Comparison of ENCODE assay signal across 8 mouse cellular contexts in the genomic region with DNA sequence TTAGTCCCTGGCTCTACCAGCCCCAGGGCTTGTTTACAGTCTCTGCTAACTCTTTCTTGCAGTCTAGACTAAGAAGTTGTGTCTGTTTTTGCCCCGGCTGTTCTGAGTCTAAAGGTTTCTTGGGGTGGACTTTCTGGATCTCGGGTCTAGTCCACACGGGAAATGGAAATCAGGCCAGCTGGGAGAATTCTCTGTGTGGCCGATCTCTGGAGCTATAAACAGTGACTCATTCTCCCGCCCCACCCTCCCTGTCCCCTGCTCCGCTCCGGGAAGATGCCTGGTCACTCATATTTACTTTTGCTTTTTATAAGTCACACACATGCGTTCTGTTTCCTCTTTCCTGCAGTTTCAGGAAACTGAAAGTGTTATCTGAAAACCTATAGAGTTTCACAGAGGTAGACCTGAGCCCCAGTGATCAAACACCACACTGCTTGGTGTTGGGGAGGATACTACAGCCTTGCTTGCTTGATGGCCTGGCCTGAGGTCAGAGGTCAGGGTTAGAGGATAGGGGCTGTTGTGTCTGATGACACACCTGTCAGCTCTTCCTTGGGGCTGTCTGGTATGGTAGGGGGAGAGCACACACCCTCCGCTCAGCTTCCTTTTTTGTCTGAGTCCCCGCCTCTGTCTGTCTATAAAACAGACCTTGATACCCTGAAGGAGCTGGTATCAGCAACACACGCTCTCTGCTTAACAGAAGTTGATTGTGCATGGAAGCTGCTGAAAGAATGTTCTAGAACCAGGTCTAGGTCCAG. TPM values are rescaled to one million over a fixed set of nuclear protein-coding genes. Genes with fewer than 3 reads are reported as not detected.
A peak's percentile ranks its signal among the peaks of the same experiment; 100 is the strongest.
DNase-seq lines count a peak whose midpoint lies in the region; ATAC-seq and TF ChIP-seq lines count a peak whose summit lies in the region.

No protein-coding gene starts in this region.

- H3K4me2 ChIP-seq in midbrain, embryonic 12.5 days (replicated peaks) = no peak overlapping the region
- H3K4me2 ChIP-seq in midbrain, embryonic 11.5 days = no peak overlapping the region; the same call in 1 of the 2 replicates
- H3K4me2 ChIP-seq in liver, embryonic 14.5 days (ENCODE audit: low read depth) = peak overlapping the region; percentile 95
- peak overlapping the region; percentile 97 for H3K4me2 ChIP-seq in stomach, embryonic 15.5 days

- H3K9me3 ChIP-seq in midbrain, embryonic 12.5 days = no peaks in the 10 kb centered on the region
- no peaks in the 10 kb centered on the region for H3K9me3 ChIP-seq in midbrain, embryonic 11.5 days (ENCODE audit: control insufficient read depth, low read length)
- no peaks in the 10 kb centered on the region for H3K9me3 ChIP-seq in liver, embryonic 14.5 days (ENCODE audit: control insufficient read depth, low read length)
- no peaks in the 10 kb centered on the region for H3K9me3 ChIP-seq in stomach, embryonic 15.5 days

- no peaks in the 10 kb centered on the region for H3K36me3 ChIP-seq in midbrain, embryonic 12.5 days
- no peaks in the 10 kb centered on the region for H3K36me3 ChIP-seq in midbrain, embryonic 11.5 days (ENCODE audit: control insufficient read depth, insufficient read depth, low read length)
- peaks cover 24% of the 10 kb centered on the region for H3K36me3 ChIP-seq in liver, embryonic 14.5 days (replicated peaks; ENCODE audit: control insufficient read depth, insufficient read depth, low read depth)
- no peaks in the 10 kb centered on the region for H3K36me3 ChIP-seq in stomach, embryonic 15.5 days

- ATAC-seq in midbrain, embryonic 12.5 days (ENCODE audit: low FRiP score, low read depth) = no peak
- ATAC-seq in midbrain, embryonic 11.5 days (ENCODE audit: low FRiP score) = no peak
- peak; percentile 29; the same call in 1 of the 2 replicates for ATAC-seq in liver, embryonic 14.5 days (ENCODE audit: insufficient read depth)
- ATAC-seq in stomach, embryonic 15.5 days (ENCODE audit: insufficient read depth, low FRiP score, low read depth) = 0 out of 2 replicates have a peak, but pooled peaks have one; percentile 12

- no peak for DNase-seq in midbrain, embryonic 11.5 days (ENCODE audit: low spot score, missing footprints)
- peak; percentile 54 for DNase-seq in heart, postnatal 4 days
- no peak for DNase-seq in liver, embryonic 14.5 days (ENCODE audit: low read depth in 3 of 3, low spot score in 3 of 3)
- DNase-seq in right cerebral cortex, postnatal 25 days = no peak
- no peak for DNase-seq in cerebellum, adult 18-20 months

- peaks cover 42% of the 10 kb centered on the region for H3K27me3 ChIP-seq in midbrain, embryonic 12.5 days
- no peaks in the 10 kb centered on the region for H3K27me3 ChIP-seq in midbrain, embryonic 11.5 days (ENCODE audit: control insufficient read depth, insufficient read depth, low read length)
- no peaks in the 10 kb centered on the region for H3K27me3 ChIP-seq in liver, embryonic 14.5 days (ENCODE audit: control insufficient read depth, insufficient read depth, low read length)
- H3K27me3 ChIP-seq in stomach, embryonic 15.5 days (replicated peaks) = no peaks in the 10 kb centered on the region

- 0 out of 2 replicates have a peak overlapping the region, but pooled peaks have one; percentile 11 for H3K9ac ChIP-seq in midbrain, embryonic 12.5 days (replicated peaks)
- no peak overlapping the region for H3K9ac ChIP-seq in midbrain, embryonic 11.5 days (ENCODE audit: low read length)
- peak overlapping the region; percentile 82 for H3K9ac ChIP-seq in liver, embryonic 14.5 days (replicated peaks)
- no peak overlapping the region for H3K9ac ChIP-seq in stomach, embryonic 15.5 days

- 80% methylated on average over 11 of the region's 11 CpGs for WGBS in midbrain, embryonic 12.5 days
- 77% methylated on average over 11 of the region's 11 CpGs for WGBS in midbrain, embryonic 11.5 days
- 6% methylated on average over 11 of the region's 11 CpGs for WGBS in liver, embryonic 14.5 days (ENCODE audit: insufficient replicate concordance)
- WGBS in stomach, embryonic 15.5 days = 23% methylated on average over 11 of the region's 11 CpGs

- H3K4me3 ChIP-seq in midbrain, embryonic 12.5 days = no peak overlapping the region
- H3K4me3 ChIP-seq in midbrain, embryonic 11.5 days (ENCODE audit: low read depth, low read length) = no peak overlapping the region
- peak overlapping the region; percentile 89 for H3K4me3 ChIP-seq in brown adipose tissue, adult 24 weeks (ENCODE audit: insufficient read depth, low read depth, low read length)
- peak overlapping the region; percentile 72 to 77 for H3K4me3 ChIP-seq in liver, embryonic 14.5 days (ENCODE audit: insufficient read depth in 1 of 2, low read depth in 2 of 2, low read length in 2 of 2)
- peak overlapping the region; percentile 82 for H3K4me3 ChIP-seq in stomach, embryonic 15.5 days (replicated peaks)

- TF ChIP-seq CTCF in liver, embryonic 14.5 days (IDR thresholded peaks at IDR 0.05; ENCODE audit: low read depth) = no peak

- peaks cover 54% of the 10 kb centered on the region for H3K4me1 ChIP-seq in midbrain, embryonic 12.5 days
- peaks cover 35% of the 10 kb centered on the region for H3K4me1 ChIP-seq in midbrain, embryonic 11.5 days (ENCODE audit: control insufficient read depth, insufficient read depth, low read length)
- H3K4me1 ChIP-seq in brown adipose tissue, adult 24 weeks (ENCODE audit: control insufficient read depth, insufficient read depth, insufficient read length, low read length) = peaks cover 41% of the 10 kb centered on the region
- H3K4me1 ChIP-seq in liver, embryonic 14.5 days (replicated peaks; ENCODE audit: control insufficient read depth in 2 of 2, insufficient read depth in 2 of 2, low read length in 1 of 2) = peaks cover 34 to 55% of the 10 kb centered on the region in 2 experiments
- H3K4me1 ChIP-seq in stomach, embryonic 15.5 days = peaks cover 64% of the 10 kb centered on the region

- no peak for TF ChIP-seq EP300 in liver, embryonic 14.5 days (IDR thresholded peaks at IDR 0.05; ENCODE audit: low read depth)

- H3K27ac ChIP-seq in midbrain, embryonic 12.5 days (replicated peaks) = no peak overlapping the region
- no peak overlapping the region for H3K27ac ChIP-seq in midbrain, embryonic 11.5 days (ENCODE audit: low read depth, low read length)
- peak overlapping the region; percentile 94 for H3K27ac ChIP-seq in brown adipose tissue, adult 24 weeks (replicated peaks; ENCODE audit: low read depth, low read length)
- H3K27ac ChIP-seq in liver, embryonic 14.5 days = peak overlapping the region; percentile 93
- H3K27ac ChIP-seq in stomach, embryonic 15.5 days = peak overlapping the region; percentile 86

RNA-seq across cellular contexts. Expression of a gene that starts 2.2 kb away (rescaled TPM):
- polyA plus RNA-seq in midbrain, embryonic 12.5 days (2016; fragmentation: Nextera tagmentation; extraction: Ambion mirVana) = 11.4 and 11.6 TPM in 2 replicates
- 5.0 and 5.1 TPM in 2 replicates for polyA plus RNA-seq in midbrain, embryonic 11.5 days (2014; fragmentation: Nextera tagmentation; extraction: Ambion mirVana)
- 7.7 and 8.7 TPM in 2 replicates for polyA plus RNA-seq in brown adipose tissue, adult 24 weeks (2012; ENCODE audit: insufficient read depth, insufficient read length, missing spikeins)
- total RNA-seq in heart, postnatal 4 days (2021) = 10 to 100 TPM; 28.1 to 29.1 TPM
- 21.6 and 23.0 TPM in 2 replicates for polyA plus RNA-seq in liver, embryonic 14.5 days (2012; rRNA removed)
- polyA plus RNA-seq in liver, embryonic 14.5 days (2014; fragmentation: Nextera tagmentation; extraction: Ambion mirVana) = 20.7 and 22.7 TPM in 2 replicates
- polyA plus RNA-seq in stomach, embryonic 15.5 days (2015; fragmentation: Nextera tagmentation; extraction: Ambion mirVana) = 16.1 and 18.3 TPM in 2 replicates

RNA-seq across cellular contexts. Expression of a gene that starts 18.0 kb away (rescaled TPM):
- polyA plus RNA-seq in midbrain, embryonic 12.5 days (2016; fragmentation: Nextera tagmentation; extraction: Ambion mirVana) = 36.3 and 39.8 TPM in 2 replicates
- 23.8 and 26.3 TPM in 2 replicates for polyA plus RNA-seq in midbrain, embryonic 11.5 days (2014; fragmentation: Nextera tagmentation; extraction: Ambion mirVana)
- polyA plus RNA-seq in brown adipose tissue, adult 24 weeks (2012; ENCODE audit: insufficient read depth, insufficient read length, missing spikeins) = 15.5 and 15.9 TPM in 2 replicates
- total RNA-seq in heart, postnatal 4 days (2021) = 10 to 100 TPM; 50.6 to 54.8 TPM
- polyA plus RNA-seq in liver, embryonic 14.5 days (2012; rRNA removed) = 12.1 and 14.5 TPM in 2 replicates
- 13.5 and 17.5 TPM in 2 replicates for polyA plus RNA-seq in liver, embryonic 14.5 days (2014; fragmentation: Nextera tagmentation; extraction: Ambion mirVana)
- 19.2 and 21.3 TPM in 2 replicates for polyA plus RNA-seq in stomach, embryonic 15.5 days (2015; fragmentation: Nextera tagmentation; extraction: Ambion mirVana)

RNA-seq across cellular contexts. Expression of a gene that starts 26.2 kb away (rescaled TPM):
- polyA plus RNA-seq in midbrain, embryonic 12.5 days (2016; fragmentation: Nextera tagmentation; extraction: Ambion mirVana) = 0.25 and 0.75 TPM in 2 replicates
- 0.60 and 0.86 TPM in 2 replicates for polyA plus RNA-seq in midbrain, embryonic 11.5 days (2014; fragmentation: Nextera tagmentation; extraction: Ambion mirVana)
- 2.1 TPM in 1 of 2 replicates, not detected in the other for polyA plus RNA-seq in brown adipose tissue, adult 24 weeks (2012; ENCODE audit: insufficient read depth, insufficient read length, missing spikeins)
- under 1 TPM; 0.07 to 0.14 TPM for total RNA-seq in heart, postnatal 4 days (2021)
- polyA plus RNA-seq in liver, embryonic 14.5 days (2012; rRNA removed) = 0.75 TPM in 2 replicates
- polyA plus RNA-seq in liver, embryonic 14.5 days (2014; fragmentation: Nextera tagmentation; extraction: Ambion mirVana) = 0.90 and 1.2 TPM in 2 replicates
- polyA plus RNA-seq in stomach, embryonic 15.5 days (2015; fragmentation: Nextera tagmentation; extraction: Ambion mirVana) = 27.8 and 32.3 TPM in 2 replicates

RNA-seq across cellular contexts. Expression of a gene that starts 32.7 kb away (rescaled TPM):
- not detected in 2 replicates for polyA plus RNA-seq in midbrain, embryonic 12.5 days (2016; fragmentation: Nextera tagmentation; extraction: Ambion mirVana)
- not detected in 2 replicates for polyA plus RNA-seq in midbrain, embryonic 11.5 days (2014; fragmentation: Nextera tagmentation; extraction: Ambion mirVana)
- not detected in 2 replicates for polyA plus RNA-seq in brown adipose tissue, adult 24 weeks (2012; ENCODE audit: insufficient read depth, insufficient read length, missing spikeins)
- not detected for total RNA-seq in heart, postnatal 4 days (2021)
- not detected in 2 replicates for polyA plus RNA-seq in liver, embryonic 14.5 days (2012; rRNA removed)
- not detected in 2 replicates for polyA plus RNA-seq in liver, embryonic 14.5 days (2014; fragmentation: Nextera tagmentation; extraction: Ambion mirVana)
- not detected in 2 replicates for polyA plus RNA-seq in stomach, embryonic 15.5 days (2015; fragmentation: Nextera tagmentation; extraction: Ambion mirVana)

RNA-seq across cellular contexts. Expression of a gene that starts 33.2 kb away (rescaled TPM):
- polyA plus RNA-seq in midbrain, embryonic 12.5 days (2016; fragmentation: Nextera tagmentation; extraction: Ambion mirVana) = 70.5 and 70.8 TPM in 2 replicates
- polyA plus RNA-seq in midbrain, embryonic 11.5 days (2014; fragmentation: Nextera tagmentation; extraction: Ambion mirVana) = 72.2 and 81.2 TPM in 2 replicates
- polyA plus RNA-seq in brown adipose tissue, adult 24 weeks (2012; ENCODE audit: insufficient read depth, insufficient read length, missing spikeins) = 17.8 and 20.9 TPM in 2 replicates
- 10 to 100 TPM; 12.2 to 15.2 TPM for total RNA-seq in heart, postnatal 4 days (2021)
- polyA plus RNA-seq in liver, embryonic 14.5 days (2012; rRNA removed) = 34.5 and 41.9 TPM in 2 replicates
- polyA plus RNA-seq in liver, embryonic 14.5 days (2014; fragmentation: Nextera tagmentation; extraction: Ambion mirVana) = 46.5 and 56.0 TPM in 2 replicates
- 73.5 and 74.9 TPM in 2 replicates for polyA plus RNA-seq in stomach, embryonic 15.5 days (2015; fragmentation: Nextera tagmentation; extraction: Ambion mirVana)

Comparison
In these comparisons a context has a peak if more than half of its experiments do, and no peak if none do; other contexts are left out.
1. H3K9ac ChIP-seq: peak in midbrain, embryonic 12.5 days (single experiment) and liver, embryonic 14.5 days (single experiment); none in midbrain, embryonic 11.5 days (single experiment) and stomach, embryonic 15.5 days (single experiment).
2. ATAC-seq: peak in liver, embryonic 14.5 days (single experiment) and stomach, embryonic 15.5 days (single experiment); none in midbrain, embryonic 12.5 days (single experiment) and midbrain, embryonic 11.5 days (single experiment).
3. H3K27ac ChIP-seq: peak in brown adipose tissue, adult 24 weeks (single experiment), liver, embryonic 14.5 days (single experiment) and stomach, embryonic 15.5 days (single experiment); none in midbrain, embryonic 12.5 days (single experiment) and midbrain, embryonic 11.5 days (single experiment).
4. H3K4me2 ChIP-seq: peak in liver, embryonic 14.5 days (single experiment) and stomach, embryonic 15.5 days (single experiment); none in midbrain, embryonic 12.5 days (single experiment) and midbrain, embryonic 11.5 days (single experiment).
5. H3K4me3 ChIP-seq: peak in brown adipose tissue, adult 24 weeks (single experiment), liver, embryonic 14.5 days (2 of 2) and stomach, embryonic 15.5 days (single experiment); none in midbrain, embryonic 12.5 days (single experiment) and midbrain, embryonic 11.5 days (single experiment).